Mouse (Mus musculus) liver, postnatal 0 days (tissue): ENCODE data around the gene Serinc1. TPM values are rescaled to one million over a fixed set of nuclear protein-coding genes. Genes with fewer than 3 reads are reported as not detected.

Source experiments
- ATAC-seq: fragments of 200-750 bp; cut with Nextera tagmentation; 2 replicates; pipeline ENCODE4 v1.8.0; 2017; ENCODE audit warnings: mild to moderate bottlenecking, moderate library complexity
- DNase-seq: peaks from one replicate; pipeline ENCODE4 v3.0.0-alpha.2; 2016
- H3K27ac ChIP-seq: fragments of 300-500 bp; sonication (generic); 2 replicates; pipeline ENCODE4 v1.5.1; 2014; ENCODE audit warnings: antibody characterized with exemption, moderate library complexity, mild to moderate bottlenecking, low read depth
- H3K27me3 ChIP-seq: fragments of 300-500 bp; sonication (generic); 2 replicates; pipeline ENCODE4 v1.6.1; 2014; ENCODE audit warnings: low read length, control low read depth, mixed read lengths; ENCODE audit not compliant: insufficient read depth
- H3K36me3 ChIP-seq: fragments of 300-500 bp; sonication (generic); replicated peaks from 2 replicates; pipeline ENCODE4 v1.6.1; 2014; ENCODE audit warnings: mild to moderate bottlenecking, control low read depth, low read length, moderate library complexity, mixed read lengths; ENCODE audit not compliant: insufficient read depth
- H3K4me1 ChIP-seq: fragments of 300-500 bp; sonication (generic); 2 replicates; pipeline ENCODE4 v1.6.1; 2014; ENCODE audit warnings: antibody characterized with exemption, mild to moderate bottlenecking, control low read depth; ENCODE audit not compliant: insufficient read depth
- H3K4me2 ChIP-seq: fragments of 300-500 bp; sonication (generic); 2 replicates; pipeline ENCODE4 v1.6.1; 2014; ENCODE audit warnings: low read depth, mild to moderate bottlenecking, low read length, moderate library complexity, mixed read lengths
- H3K4me3 ChIP-seq: fragments of 300-500 bp; sonication (generic); 2 replicates; pipeline ENCODE4 v1.5.1; 2014; ENCODE audit warnings: low read depth, low read length
- H3K9ac ChIP-seq: fragments of 300-500 bp; sonication (generic); replicated peaks from 2 replicates; pipeline ENCODE4 v1.6.1; 2014; ENCODE audit warnings: mild to moderate bottlenecking, moderate library complexity
- H3K9me3 ChIP-seq: fragments of 300-500 bp; sonication (generic); 2 replicates; pipeline ENCODE4 v1.6.1; 2016; ENCODE audit warnings: mild to moderate bottlenecking, control low read depth, low read length, mixed read lengths
- CTCF ChIP-seq: sonication (generic); IDR thresholded peaks from 2 replicates; pipeline ENCODE4 v1.5.1; 2016; ENCODE audit warnings: antibody characterized with exemption, low read depth
- EP300 ChIP-seq: IDR thresholded peaks from 2 replicates; pipeline ENCODE4 v1.6.1; 2016; ENCODE audit warnings: antibody characterized with exemption, low read depth, mild to moderate bottlenecking
- WGBS: fragments of 180-500 bp; shearing (Covaris S2); extraction: QIAGEN DNeasy Blood & Tissue Kit; methylation state at CpG from one replicate; pipeline ENCODE4 v1.1.7; 2014; ENCODE audit not compliant: insufficient replicate concordance; 5-methylcytosine and 5-hydroxymethylcytosine counted together
- polyA plus RNA-seq: library from polyadenylated mRNA; unstranded; fragments of >200 nt; fragmentation: Nextera tagmentation; extraction: Ambion mirVana; gene quantifications from 2 replicates; pipeline ENCODE4 v1.2.1, GENCODE M21; 2015

Serinc1 gene
- polyA plus RNA-seq, result 79.2 and 81.6 TPM in 2 replicates

DNA sequence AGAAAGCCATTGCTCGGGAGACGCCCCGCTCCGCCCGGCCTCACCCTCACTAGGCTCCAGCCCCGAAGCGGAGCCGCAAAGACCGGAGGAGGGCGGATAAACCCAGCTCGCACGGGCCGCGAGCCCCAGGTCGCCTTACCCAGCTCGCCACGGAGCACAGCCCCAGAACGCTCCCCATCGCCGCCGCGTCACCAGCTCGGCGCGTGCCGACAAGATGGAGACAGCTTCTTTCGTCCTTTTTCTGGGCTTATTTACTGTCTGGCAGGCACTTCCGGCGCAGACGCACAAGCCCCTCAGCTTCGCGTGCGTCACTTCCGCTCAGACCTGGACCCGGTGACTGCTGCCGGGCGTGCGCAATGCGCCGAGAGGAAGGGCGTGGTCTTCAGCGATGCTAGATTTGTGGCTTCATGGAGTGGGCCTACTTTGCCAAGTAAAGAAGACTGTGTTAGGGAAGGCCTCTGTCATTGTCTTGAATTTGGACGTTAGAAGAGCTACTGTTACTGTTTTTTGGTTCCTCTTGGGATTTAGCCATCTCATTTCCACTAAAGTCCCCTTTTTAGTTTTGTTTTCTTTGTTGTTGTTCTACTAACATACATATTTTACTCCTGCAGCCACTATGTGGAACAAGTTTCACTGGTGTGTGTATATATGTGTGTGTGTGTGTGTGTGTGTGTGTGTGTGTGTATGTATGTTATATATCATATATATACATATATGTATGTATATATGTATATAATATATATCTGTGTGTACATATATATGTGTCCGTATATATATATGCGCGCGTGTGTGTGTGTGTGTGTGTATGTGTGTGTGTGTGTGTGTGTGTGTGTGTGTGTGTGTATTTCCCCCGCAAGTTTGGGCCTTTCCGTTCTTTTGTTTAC, at the start of gene Serinc1:
Gene Serinc1, minus strand, starts transcription at position 313 of the 884 bp plus-strand sequence.
- Histone ChIP-seq H3K9me3 (no peaks in the 10 kb centered on the region), H3K4me2 (peak within 1 kb of the TSS; percentile 68), H3K9ac (peak within 1 kb of the TSS; percentile 81), H3K4me3 (peak within 1 kb of the TSS; percentile 74), H3K27ac (peak within 1 kb of the TSS; percentile 91), H3K36me3 (no peaks in the 10 kb centered on the region; the same call in 1 of the 2 replicates), H3K4me1 (peaks cover 10% of the 10 kb centered on the region), H3K27me3 (no peaks in the 10 kb centered on the region)
- 12% methylated on average over 48 of the region's 49 CpGs for WGBS
- DNase-seq (peak; percentile 96), ATAC-seq (peak; percentile 100)
- TF ChIP-seq EP300, result no peak
- TF ChIP-seq CTCF, result no peak

DNA sequence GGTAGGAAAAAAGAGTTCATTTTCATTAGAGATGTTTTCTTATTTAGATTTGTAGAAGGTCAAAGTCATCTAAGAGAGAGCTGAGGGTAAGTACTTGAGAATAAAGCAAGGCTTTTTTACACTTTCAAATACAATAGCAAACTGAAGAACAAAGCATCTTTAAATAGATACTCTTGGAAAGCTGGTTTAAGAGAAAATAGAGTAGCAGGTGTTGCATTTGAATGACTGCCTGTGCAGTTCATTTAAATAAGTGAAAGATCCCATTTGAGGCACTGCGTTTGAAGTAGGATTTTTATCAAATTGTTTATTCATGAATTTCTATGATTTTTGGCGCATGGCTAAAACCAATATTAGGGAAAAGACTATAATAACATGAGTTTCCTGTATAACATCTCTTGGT, 44.4 kb upstream of the Serinc1 start:
- Histone ChIP-seq H3K27ac (no peak overlapping the region), H3K36me3 (no peaks in the 10 kb centered on the region), H3K4me1 (no peaks in the 10 kb centered on the region), H3K9me3 (no peaks in the 10 kb centered on the region), H3K4me2 (no peak overlapping the region), H3K9ac (no peak overlapping the region), H3K27me3 (no peaks in the 10 kb centered on the region), H3K4me3 (no peak overlapping the region)
- no peak for DNase-seq
- WGBS, result 77% methylated on average over 2 of the region's 2 CpGs
- TF ChIP-seq CTCF (no peak), EP300 (no peak)
- no peak for ATAC-seq

DNA sequence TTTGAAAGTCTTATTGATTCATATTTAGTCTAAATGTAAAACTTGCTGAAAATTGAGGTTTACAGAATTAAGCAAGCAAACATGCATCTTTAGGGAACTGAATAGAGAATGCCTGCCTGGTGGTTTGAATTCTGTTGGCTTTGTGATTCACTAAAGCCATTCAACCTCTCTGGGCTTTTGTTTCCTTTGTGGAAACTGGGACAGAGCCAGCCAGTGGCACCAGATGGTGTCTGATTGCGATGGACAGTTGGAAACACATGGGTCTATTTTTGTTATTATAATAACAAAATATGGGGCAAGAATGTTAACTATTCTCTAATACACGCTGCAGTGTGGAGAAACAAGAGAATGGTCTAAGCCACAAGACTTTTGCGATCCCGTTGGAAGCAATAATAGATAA, 39.8 kb upstream of the Serinc1 start:
- H3K9ac ChIP-seq, result no peak overlapping the region
- no peak overlapping the region for H3K27ac ChIP-seq
- no peak for TF ChIP-seq EP300
- TF ChIP-seq CTCF, result no peak
- no peak overlapping the region for H3K4me2 ChIP-seq
- H3K4me3 ChIP-seq, result no peak overlapping the region
- WGBS, result 72% methylated on average over 4 of the region's 4 CpGs
- no peak for DNase-seq
- no peaks in the 10 kb centered on the region for H3K27me3 ChIP-seq
- no peak for ATAC-seq
- H3K4me1 ChIP-seq, result no peaks in the 10 kb centered on the region
- H3K36me3 ChIP-seq, result no peaks in the 10 kb centered on the region
- H3K9me3 ChIP-seq, result no peaks in the 10 kb centered on the region

DNA sequence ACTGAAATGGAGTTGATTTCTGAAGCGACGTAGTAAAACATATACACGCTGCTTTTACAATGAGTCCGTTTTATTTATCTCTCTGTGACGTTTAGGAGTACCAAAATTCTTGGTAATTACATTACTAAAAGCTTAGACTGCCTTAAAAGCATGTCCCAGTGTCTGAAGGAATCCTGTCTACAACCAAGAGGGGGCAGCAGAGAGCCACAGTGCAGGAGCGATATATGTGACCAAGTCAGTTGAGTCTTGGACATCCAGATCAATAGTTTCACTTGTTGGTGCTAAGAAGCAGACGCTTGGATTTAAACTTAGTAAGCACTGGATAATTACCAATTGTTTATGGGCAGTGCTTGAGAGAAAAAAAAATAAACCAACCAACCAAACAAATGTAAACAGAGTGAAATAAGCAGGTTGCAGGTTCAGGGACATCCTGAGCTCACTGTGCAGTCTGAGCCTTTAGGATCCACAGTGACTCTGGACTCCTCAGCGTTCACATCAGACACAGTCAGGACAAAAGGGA, 38.9 kb upstream of the Serinc1 start:
- no peaks in the 10 kb centered on the region for H3K9me3 ChIP-seq
- WGBS, result 29% methylated on average over 8 of the region's 8 CpGs

DNA sequence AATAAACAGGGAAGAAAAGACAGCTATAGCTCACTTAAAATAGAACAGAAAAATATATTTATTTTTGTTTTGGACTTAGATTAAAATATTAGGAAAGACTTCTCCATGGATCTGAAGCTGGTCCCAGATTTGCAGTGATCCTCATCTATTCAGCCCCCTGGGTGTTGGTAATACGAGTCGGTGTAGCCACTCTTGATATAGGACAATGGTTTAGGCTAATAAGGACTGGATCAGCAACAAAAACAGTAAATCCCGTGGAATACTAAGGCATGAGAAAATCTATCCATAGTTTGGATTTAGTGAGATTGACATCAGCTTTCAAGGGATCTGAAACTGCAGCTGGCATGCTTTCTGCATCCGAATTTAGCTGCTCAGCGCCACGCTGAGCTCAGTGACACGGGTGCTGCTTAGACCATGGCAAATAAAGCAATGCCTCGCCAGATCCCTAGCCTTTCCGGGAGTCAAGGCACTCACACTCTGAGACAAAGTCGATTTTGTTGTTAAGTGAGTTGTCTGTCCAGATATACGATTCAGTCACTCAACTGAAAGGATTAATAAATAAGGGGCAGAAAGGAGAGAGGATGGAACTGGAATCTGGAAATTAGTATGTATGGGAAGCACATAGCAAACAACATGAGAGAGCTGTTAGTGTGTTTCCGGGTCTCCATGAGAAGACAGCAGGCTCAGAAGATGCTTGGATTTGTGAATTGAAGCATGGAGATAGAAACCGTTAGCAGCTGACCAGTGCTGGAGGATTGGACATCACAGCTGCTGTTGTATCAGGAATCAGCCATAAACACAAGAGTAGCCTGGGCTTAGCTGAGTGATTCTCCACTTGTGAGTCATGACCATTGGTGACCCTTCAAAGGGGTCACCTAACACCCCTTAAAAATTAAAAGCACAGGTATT, 36.9 kb upstream of the Serinc1 start:
- Histone ChIP-seq H3K4me1 (no peaks in the 10 kb centered on the region), H3K36me3 (no peaks in the 10 kb centered on the region), H3K9me3 (no peaks in the 10 kb centered on the region), H3K4me3 (no peak overlapping the region), H3K4me2 (no peak overlapping the region), H3K27me3 (no peaks in the 10 kb centered on the region), H3K9ac (no peak overlapping the region), H3K27ac (no peak overlapping the region)
- TF ChIP-seq EP300, result no peak
- no peak for TF ChIP-seq CTCF
- no peak for DNase-seq
- ATAC-seq, result no peak
- WGBS, result 74% methylated on average over 13 of the region's 13 CpGs

More for the DNA sequence above, 38.9 kb upstream of the Serinc1 start:
- DNase-seq, result peak; percentile 71
- Histone ChIP-seq H3K9ac (no peak overlapping the region), H3K27me3 (no peaks in the 10 kb centered on the region), H3K4me1 (no peaks in the 10 kb centered on the region), H3K27ac (no peak overlapping the region), H3K36me3 (no peaks in the 10 kb centered on the region), H3K4me2 (no peak overlapping the region), H3K4me3 (no peak overlapping the region)
- ATAC-seq, result no peak
- TF ChIP-seq EP300 (no peak), CTCF (peak; percentile 84)

DNA sequence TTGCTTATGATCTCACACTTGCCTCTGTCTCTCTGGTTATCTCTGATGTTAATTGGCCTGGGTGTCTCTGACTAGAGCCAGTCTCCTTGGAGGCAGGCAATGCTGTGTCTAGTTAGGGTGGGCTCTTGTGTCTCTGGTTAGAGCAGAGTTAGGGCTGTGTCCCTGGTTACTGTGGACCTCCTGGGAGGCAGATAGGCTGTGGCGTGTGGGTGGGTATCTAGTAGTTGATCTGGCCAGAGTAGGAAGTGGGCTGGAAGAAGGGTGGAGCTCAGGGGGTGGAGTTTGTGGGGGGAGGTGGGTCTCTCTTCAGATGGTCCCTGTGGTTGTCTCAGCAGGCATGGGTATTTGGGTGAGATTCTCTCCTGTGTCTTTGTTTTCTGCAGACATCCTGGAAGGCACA, 33.9 kb upstream of the Serinc1 start:
- Histone ChIP-seq H3K36me3 (no peaks in the 10 kb centered on the region), H3K4me1 (no peaks in the 10 kb centered on the region), H3K9ac (no peak overlapping the region), H3K9me3 (no peaks in the 10 kb centered on the region), H3K4me2 (no peak overlapping the region), H3K27ac (no peak overlapping the region), H3K4me3 (no peak overlapping the region), H3K27me3 (no peaks in the 10 kb centered on the region)
- ATAC-seq (no peak), DNase-seq (no peak)
- TF ChIP-seq CTCF, result no peak
- 25% methylated on average over 1 of the region's 1 CpGs for WGBS
